Mouse (Mus musculus): Measurements from ENCODE around the gene Ltbp3. TPM values are rescaled to one million over a fixed set of nuclear protein-coding genes. Genes with fewer than 3 reads are reported as not detected.

Gene Ltbp3
- 14.0 and 20.8 TPM in 2 replicates for polyA plus RNA-seq (2015; fragmentation: Nextera tagmentation; extraction: Ambion mirVana)

DNA sequence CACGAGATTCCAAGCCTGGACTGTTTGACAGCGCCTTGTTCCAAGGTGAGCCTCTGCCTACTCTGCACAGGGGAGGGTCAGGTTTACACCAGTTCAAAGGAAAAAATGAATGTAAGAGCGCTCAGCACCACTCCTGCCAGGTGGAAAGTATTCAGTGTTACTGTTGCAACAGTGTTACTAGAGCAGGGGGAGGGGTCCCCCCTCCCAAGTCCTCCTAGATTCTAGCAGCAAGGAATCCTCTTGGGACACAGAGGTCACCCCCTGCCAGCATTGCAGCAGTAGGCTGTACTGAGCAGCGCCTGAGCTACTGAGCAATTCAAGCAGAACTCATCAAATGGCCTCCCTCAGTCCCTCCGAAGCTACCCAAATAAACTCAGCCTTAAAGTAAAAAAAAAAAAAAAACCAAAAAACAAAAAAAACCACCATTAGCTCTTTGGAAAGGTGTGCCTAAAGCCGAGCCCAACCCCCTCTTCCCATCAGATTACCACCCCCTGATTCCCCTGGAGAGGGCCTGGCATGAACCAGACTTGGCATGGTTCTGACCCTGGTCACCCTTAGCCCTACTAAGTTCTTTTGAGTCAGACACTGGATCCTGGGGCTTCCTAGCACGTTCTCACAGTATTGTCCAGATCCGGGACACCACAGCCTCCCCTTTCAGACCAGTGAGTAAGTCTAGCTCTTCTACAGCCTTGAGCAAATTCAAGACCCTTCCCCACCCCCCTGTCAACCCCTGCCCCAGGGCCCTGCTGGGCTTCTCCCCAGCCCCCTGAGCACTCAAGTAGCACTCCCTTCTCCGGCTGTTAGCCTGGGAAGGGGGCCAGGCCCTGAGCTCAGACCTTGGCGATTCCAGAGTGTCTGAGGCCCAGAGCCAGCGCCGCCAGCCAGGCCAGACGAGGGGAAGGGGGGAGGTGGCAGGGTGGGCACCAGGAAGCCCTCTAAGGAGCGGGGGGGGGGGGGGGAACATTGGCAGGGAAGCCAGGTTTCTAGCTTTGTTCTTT, at the start of gene Ltbp3:
Gene Ltbp3, plus strand, starts transcription at position 585 of the 998 bp plus-strand sequence.
- peak within 1 kb of the TSS; percentile 92 for H3K27ac ChIP-seq (ENCODE audit: low read length)
- no peaks in the 10 kb centered on the region for H3K36me3 ChIP-seq (ENCODE audit: control insufficient read depth, insufficient read depth, low read length)
- peak within 1 kb of the TSS; percentile 97 for H3K4me2 ChIP-seq (ENCODE audit: low read depth, low read length)
- WGBS: 37% methylated on average over 13 of the region's 14 CpGs
- peak; percentile 54 for ATAC-seq
- no peaks in the 10 kb centered on the region for H3K9me3 ChIP-seq (ENCODE audit: control insufficient read depth, low read length)
- peak within 1 kb of the TSS; percentile 88 for H3K9ac ChIP-seq (ENCODE audit: low read depth, low read length)
- H3K4me1 ChIP-seq (ENCODE audit: control insufficient read depth, insufficient read depth, low read length): peaks cover 34% of the 10 kb centered on the region
- peak within 1 kb of the TSS; percentile 78 for H3K4me3 ChIP-seq (ENCODE audit: low read length)
- H3K27me3 ChIP-seq (replicated peaks; ENCODE audit: control insufficient read depth, insufficient read depth, low read length): peaks cover 5% of the 10 kb centered on the region; the same call in 1 of the 2 replicates

DNA sequence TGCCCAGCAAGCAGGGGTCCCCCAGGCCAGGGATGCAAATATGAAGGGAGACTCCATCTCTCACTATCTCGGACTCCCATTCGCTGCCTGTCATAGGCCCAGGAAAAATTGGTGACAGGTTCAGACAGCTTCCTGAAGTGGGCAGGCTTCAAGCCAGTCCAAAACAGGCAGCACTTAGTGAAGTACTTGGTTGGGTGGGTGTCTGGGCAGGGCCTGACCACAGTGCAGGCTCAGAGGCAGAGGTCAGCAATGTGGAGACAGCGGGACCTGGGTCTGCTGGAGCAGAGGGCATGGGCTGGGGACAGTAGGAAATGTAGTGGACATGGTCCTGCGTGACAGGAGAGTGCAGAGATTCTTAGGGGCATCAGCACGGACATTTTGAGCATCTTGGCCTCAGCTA, 49.1 kb upstream of the Ltbp3 start:
- Histone ChIP-seq H3K27me3 (replicated peaks; ENCODE audit: control insufficient read depth, insufficient read depth, low read length) (no peaks in the 10 kb centered on the region), H3K36me3 (ENCODE audit: control insufficient read depth, insufficient read depth, low read length) (peaks cover 27% of the 10 kb centered on the region), H3K9ac (ENCODE audit: low read depth, low read length) (peak overlapping the region; percentile 96), H3K4me1 (ENCODE audit: control insufficient read depth, insufficient read depth, low read length) (peaks cover 48% of the 10 kb centered on the region), H3K4me2 (ENCODE audit: low read depth, low read length) (peak overlapping the region; percentile 86), H3K27ac (ENCODE audit: low read length) (peak overlapping the region; percentile 95), H3K4me3 (ENCODE audit: low read length) (peak overlapping the region; percentile 77), H3K9me3 (ENCODE audit: control insufficient read depth, low read length) (no peaks in the 10 kb centered on the region)
- 72% methylated on average over 5 of the region's 5 CpGs for WGBS
- no peak for ATAC-seq

DNA sequence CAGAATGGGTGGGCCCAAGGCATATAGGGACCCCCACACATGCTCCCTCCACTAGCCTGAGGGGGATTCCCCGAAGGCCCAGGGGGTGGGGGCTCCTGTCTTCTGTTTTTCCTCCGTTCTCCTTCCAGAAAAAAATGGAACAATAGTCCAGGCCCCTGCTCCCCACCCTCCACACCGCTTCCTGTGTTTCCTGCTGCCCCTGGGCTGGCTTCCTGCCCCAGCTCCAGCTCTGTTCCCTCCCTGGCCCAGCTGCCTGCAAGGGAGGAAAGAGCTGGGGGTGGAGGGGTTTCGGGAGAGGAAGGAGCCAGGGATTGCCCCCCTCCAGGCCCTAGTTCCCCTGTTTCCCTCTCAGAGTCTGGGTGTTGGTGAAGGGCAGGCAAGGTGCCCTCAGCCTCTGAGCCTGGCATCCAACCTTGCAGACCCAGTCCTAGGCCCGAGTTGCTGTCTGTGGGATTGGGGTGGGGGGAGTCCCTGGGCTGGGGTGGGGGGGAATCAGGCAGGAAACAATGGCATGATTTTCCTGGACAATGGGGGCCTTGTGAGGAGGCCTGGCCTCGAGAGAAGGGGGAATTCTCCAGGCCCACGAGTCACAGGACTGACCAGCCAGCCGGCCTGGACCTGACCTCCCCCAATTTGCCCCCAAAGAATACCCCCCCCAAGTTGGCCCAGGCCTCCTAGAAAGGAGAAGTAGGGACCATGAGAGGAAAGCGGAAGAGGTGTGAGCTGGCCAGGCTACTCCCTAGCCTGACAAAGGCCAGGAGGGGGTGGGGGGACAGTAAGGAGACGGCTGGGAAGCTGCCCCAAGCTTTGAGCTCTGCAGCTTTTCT, 48.4 kb upstream of the Ltbp3 start:
- ATAC-seq: no peak
- H3K4me1 ChIP-seq (ENCODE audit: control insufficient read depth, insufficient read depth, low read length): peaks cover 45% of the 10 kb centered on the region
- 65% methylated on average over 10 of the region's 10 CpGs for WGBS

DNA sequence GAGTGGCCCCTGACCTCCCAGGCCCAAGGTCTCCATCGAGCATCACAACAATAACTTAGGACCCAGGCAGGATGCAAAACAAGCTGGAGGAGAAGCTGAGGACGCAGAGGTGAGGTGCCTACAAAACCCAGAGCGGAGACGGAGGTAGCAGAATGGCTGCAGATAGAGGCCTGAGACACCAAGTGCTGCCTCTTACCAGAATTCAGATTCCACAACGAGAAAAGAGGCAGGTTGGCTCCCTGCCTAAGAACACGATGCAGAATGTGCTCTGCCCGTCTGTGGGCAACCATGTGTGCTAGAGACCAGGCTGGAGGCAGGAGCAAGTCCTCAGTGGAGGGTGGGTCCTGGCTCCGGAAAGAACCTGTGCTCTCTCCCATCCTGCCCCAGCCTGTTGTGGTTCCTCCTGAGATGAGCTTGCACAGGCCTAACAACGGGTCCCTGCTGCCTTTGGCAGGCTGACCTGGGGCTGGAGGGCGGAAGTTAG, 47.7 kb upstream of the Ltbp3 start:
- 67% methylated on average over 10 of the region's 10 CpGs for WGBS
- Histone ChIP-seq H3K4me3 (ENCODE audit: low read length) (peak overlapping the region; percentile 77), H3K9ac (ENCODE audit: low read depth, low read length) (peak overlapping the region; percentile 96), H3K27ac (ENCODE audit: low read length) (peak overlapping the region; percentile 76), H3K27me3 (replicated peaks; ENCODE audit: control insufficient read depth, insufficient read depth, low read length) (no peaks in the 10 kb centered on the region), H3K9me3 (ENCODE audit: control insufficient read depth, low read length) (no peaks in the 10 kb centered on the region), H3K4me1 (ENCODE audit: control insufficient read depth, insufficient read depth, low read length) (peaks cover 38% of the 10 kb centered on the region), H3K36me3 (ENCODE audit: control insufficient read depth, insufficient read depth, low read length) (peaks cover 32% of the 10 kb centered on the region), H3K4me2 (ENCODE audit: low read depth, low read length) (peak overlapping the region; percentile 86)
- ATAC-seq: no peak

More for the DNA sequence above, 48.4 kb upstream of the Ltbp3 start:
- Histone ChIP-seq H3K27me3 (replicated peaks; ENCODE audit: control insufficient read depth, insufficient read depth, low read length) (no peaks in the 10 kb centered on the region), H3K27ac (ENCODE audit: low read length) (peak overlapping the region; percentile 76), H3K9me3 (ENCODE audit: control insufficient read depth, low read length) (no peaks in the 10 kb centered on the region), H3K4me2 (ENCODE audit: low read depth, low read length) (peak overlapping the region; percentile 86), H3K4me3 (ENCODE audit: low read length) (peak overlapping the region; percentile 77), H3K36me3 (ENCODE audit: control insufficient read depth, insufficient read depth, low read length) (peaks cover 29% of the 10 kb centered on the region), H3K9ac (ENCODE audit: low read depth, low read length) (peak overlapping the region; percentile 96)

DNA sequence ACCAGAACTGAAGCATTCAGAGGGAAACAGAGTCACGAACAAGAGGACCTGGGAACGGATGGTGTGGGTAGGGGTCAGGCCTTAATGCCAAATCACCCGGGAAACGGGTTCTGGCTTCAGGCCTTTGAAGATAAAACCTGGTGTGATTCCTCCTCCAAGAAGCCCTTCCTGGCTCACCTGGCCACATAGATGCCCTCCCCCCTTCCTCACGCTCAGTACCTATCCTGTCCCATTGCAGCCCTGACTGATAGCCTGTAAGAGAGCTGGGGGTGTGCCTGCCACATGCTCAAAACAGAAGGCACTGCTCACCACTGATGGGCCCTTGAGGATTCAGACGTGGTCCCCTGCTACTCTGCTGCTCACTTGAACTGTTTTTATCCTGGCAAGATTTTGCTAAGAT, 46.9 kb upstream of the Ltbp3 start:
- H3K9me3 ChIP-seq (ENCODE audit: control insufficient read depth, low read length): no peaks in the 10 kb centered on the region
- no peak for ATAC-seq
- H3K27ac ChIP-seq (ENCODE audit: low read length): no peak overlapping the region
- H3K9ac ChIP-seq (ENCODE audit: low read depth, low read length): no peak overlapping the region
- no peak overlapping the region for H3K4me3 ChIP-seq (ENCODE audit: low read length)
- H3K36me3 ChIP-seq (ENCODE audit: control insufficient read depth, insufficient read depth, low read length): peaks cover 36% of the 10 kb centered on the region
- no peaks in the 10 kb centered on the region for H3K27me3 ChIP-seq (replicated peaks; ENCODE audit: control insufficient read depth, insufficient read depth, low read length)
- peaks cover 37% of the 10 kb centered on the region for H3K4me1 ChIP-seq (ENCODE audit: control insufficient read depth, insufficient read depth, low read length)
- 83% methylated on average over 6 of the region's 6 CpGs for WGBS
- H3K4me2 ChIP-seq (ENCODE audit: low read depth, low read length): no peak overlapping the region

DNA sequence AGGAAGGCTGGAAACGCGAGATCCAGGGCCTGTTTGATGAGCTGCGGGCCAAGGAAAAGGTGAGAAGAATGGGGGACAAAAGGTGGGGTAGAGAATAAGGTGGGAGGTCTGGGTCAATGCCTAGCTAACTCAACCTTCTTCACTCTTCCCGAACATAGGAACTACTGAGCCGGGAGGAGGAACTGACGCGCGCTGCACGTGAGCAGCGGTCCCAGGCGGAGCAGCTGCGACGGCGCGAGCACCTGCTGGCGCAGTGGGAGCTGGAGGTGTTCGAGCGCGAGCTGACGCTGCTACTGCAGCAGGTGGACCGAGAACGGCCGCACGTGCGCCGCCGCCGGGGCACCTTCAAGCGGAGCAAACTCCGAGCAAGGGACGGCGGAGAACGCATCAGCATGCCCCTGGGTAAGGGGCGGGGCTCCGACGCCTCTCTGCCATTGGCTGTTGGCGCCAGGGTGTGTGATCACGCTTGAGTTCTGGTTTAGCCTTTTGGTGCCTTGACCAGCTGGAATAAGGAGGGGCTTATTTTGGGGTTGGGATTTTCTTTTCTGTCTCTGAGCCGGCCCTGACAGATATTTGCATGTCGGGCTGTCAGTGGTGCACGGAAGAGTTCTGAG, 44.7 kb upstream of the Ltbp3 start:
- H3K36me3 ChIP-seq (ENCODE audit: control insufficient read depth, insufficient read depth, low read length): peaks cover 44% of the 10 kb centered on the region
- H3K9ac ChIP-seq (ENCODE audit: low read depth, low read length): 0 out of 2 replicates have a peak overlapping the region, but pooled peaks have one; percentile 3
- 38% methylated on average over 41 of the region's 41 CpGs for WGBS
- H3K4me1 ChIP-seq (ENCODE audit: control insufficient read depth, insufficient read depth, low read length): peaks cover 29% of the 10 kb centered on the region
- H3K4me3 ChIP-seq (ENCODE audit: low read length): no peak overlapping the region
- no peak for ATAC-seq
- H3K27ac ChIP-seq (ENCODE audit: low read length): no peak overlapping the region
- no peak overlapping the region for H3K4me2 ChIP-seq (ENCODE audit: low read depth, low read length)
- no peaks in the 10 kb centered on the region for H3K9me3 ChIP-seq (ENCODE audit: control insufficient read depth, low read length)
- H3K27me3 ChIP-seq (replicated peaks; ENCODE audit: control insufficient read depth, insufficient read depth, low read length): no peaks in the 10 kb centered on the region

DNA sequence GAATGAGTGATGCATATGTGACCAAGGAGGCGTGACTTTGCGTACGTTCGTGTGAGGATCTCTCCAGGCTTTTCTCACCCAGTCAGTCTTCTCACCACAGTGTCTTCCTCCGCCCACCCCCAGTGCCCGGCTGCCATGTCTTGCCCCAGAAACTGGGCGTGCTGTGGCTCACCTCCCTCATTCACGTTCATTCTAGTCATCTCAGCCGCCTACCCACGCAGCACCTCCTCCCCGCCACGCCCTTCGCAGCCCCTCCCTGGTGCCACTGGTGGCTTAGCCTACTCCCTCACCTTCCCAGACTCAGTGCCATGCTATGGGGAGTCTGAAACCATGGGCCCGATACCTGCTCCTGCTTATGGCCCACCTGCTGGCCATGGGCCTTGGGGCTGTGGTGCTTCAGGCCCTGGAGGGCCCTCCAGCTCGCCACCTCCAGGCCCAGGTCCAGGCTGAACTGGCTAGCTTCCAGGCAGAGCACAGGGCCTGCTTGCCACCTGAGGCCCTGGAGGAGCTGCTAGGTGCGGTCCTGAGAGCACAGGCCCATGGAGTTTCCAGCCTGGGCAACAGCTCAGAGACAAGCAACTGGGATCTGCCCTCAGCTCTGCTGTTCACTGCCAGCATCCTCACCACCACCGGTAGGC, 36.4 kb upstream of the Ltbp3 start, which contains the start of gene Kcnk7:
Gene Kcnk7, plus strand, starts transcription at position 205 of the 638 bp plus-strand sequence.
- peak within 1 kb of the TSS; percentile 48 for H3K9ac ChIP-seq (ENCODE audit: low read depth, low read length)
- peak within 1 kb of the TSS; percentile 84 for H3K27ac ChIP-seq (ENCODE audit: low read length)
- H3K4me1 ChIP-seq (ENCODE audit: control insufficient read depth, insufficient read depth, low read length): peaks cover 21% of the 10 kb centered on the region
- ATAC-seq: peak; percentile 8; the same call in 1 of the 2 replicates
- H3K9me3 ChIP-seq (ENCODE audit: control insufficient read depth, low read length): no peaks in the 10 kb centered on the region
- peaks cover 30% of the 10 kb centered on the region; the same call in 1 of the 2 replicates for H3K36me3 ChIP-seq (ENCODE audit: control insufficient read depth, insufficient read depth, low read length)
- H3K4me3 ChIP-seq (ENCODE audit: low read length): no peak within 1 kb of the TSS
- H3K4me2 ChIP-seq (ENCODE audit: low read depth, low read length): 0 out of 2 replicates have a peak within 1 kb of the TSS, but pooled peaks have one; percentile 2
- 66% methylated on average over 17 of the region's 17 CpGs for WGBS
- H3K27me3 ChIP-seq (replicated peaks; ENCODE audit: control insufficient read depth, insufficient read depth, low read length): no peaks in the 10 kb centered on the region

DNA sequence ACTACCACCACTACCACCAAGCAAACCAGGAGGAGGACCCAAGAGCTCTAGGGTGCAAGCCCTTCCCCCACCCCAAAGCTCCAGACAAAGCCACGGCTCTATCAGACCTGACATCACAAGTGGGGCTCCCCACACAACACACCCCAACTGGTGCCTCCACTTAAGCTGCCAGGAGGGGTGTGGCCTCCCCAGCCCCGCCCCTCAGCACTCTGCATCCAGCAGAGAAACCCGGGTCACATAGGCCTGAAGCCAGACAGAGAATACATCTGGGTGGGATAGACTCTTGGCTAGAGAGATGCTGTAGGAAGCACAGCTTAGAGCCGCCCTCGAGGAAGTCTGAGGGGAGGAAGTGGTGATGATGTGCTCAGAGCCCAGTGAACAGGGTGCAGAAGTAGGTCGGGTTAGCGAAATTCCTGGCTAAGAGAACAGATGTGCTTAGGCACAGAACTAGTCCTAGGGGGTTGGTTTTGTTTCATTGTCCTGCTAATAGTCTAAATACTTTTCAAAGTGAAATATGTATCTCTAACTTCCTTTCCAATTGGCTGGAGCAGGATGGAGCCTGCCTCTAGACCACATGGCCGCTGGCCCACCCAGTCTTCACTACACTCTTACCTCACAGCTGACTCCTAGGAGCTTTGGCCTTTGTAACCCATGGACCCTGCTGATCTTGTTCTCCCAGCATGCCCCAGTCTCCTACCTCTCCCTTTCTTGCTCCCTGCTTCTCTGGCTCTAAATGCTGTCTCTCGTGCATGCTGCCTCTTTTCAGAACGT, 35.7 kb upstream of the Ltbp3 start:
- H3K4me1 ChIP-seq (ENCODE audit: control insufficient read depth, insufficient read depth, low read length): peaks cover 21% of the 10 kb centered on the region
- H3K4me2 ChIP-seq (ENCODE audit: low read depth, low read length): 0 out of 2 replicates have a peak overlapping the region, but pooled peaks have one; percentile 2
- WGBS: 32% methylated on average over 10 of the region's 10 CpGs
- peak overlapping the region; percentile 48 for H3K9ac ChIP-seq (ENCODE audit: low read depth, low read length)
- no peak overlapping the region for H3K4me3 ChIP-seq (ENCODE audit: low read length)
- H3K9me3 ChIP-seq (ENCODE audit: control insufficient read depth, low read length): no peaks in the 10 kb centered on the region
- H3K36me3 ChIP-seq (ENCODE audit: control insufficient read depth, insufficient read depth, low read length): peaks cover 29% of the 10 kb centered on the region; the same call in 1 of the 2 replicates
- ATAC-seq: peak; percentile 85
- H3K27ac ChIP-seq (ENCODE audit: low read length): peak overlapping the region; percentile 84
- no peaks in the 10 kb centered on the region for H3K27me3 ChIP-seq (replicated peaks; ENCODE audit: control insufficient read depth, insufficient read depth, low read length)

All from intestine, embryonic 16.5 days (tissue).